ENCODE assay signal across 10 mouse cellular contexts in genomic region chr8:120506562-120506961, GRCm38 (mm10).
DNase-seq lines count a peak whose midpoint lies in the region; ATAC-seq and TF ChIP-seq lines count a peak whose summit lies in the region.
"Had no signal": no experiment of that assay in that cellular context is flagged by ENCODE, and none has a peak within 500 bp of the region (broad histone marks: within the 10 kb centered on the region; RNA-seq: fewer than 3 reads in every experiment).

No protein-coding gene starts in this region.

- 50% methylated on average over 2 of the region's 2 CpGs for WGBS in forebrain, embryonic 10.5 days
- WGBS in forebrain, embryonic 16.5 days = 47% methylated on average over 2 of the region's 2 CpGs
- 36% methylated on average over 2 of the region's 2 CpGs for WGBS in lung, adult 2 months
- 55% methylated on average over 2 of the region's 2 CpGs for WGBS in forebrain, embryonic 14.5 days
- 53% methylated on average over 2 of the region's 2 CpGs for WGBS in kidney, embryonic 16.5 days

- no peak for DNase-seq in forebrain, embryonic 10.5 days (ENCODE audit: extremely low spot score, low spot score)
- no peak for DNase-seq in lung, adult 2 months
- DNase-seq in lung, postnatal 4 days = no peak
- no peak for DNase-seq in forebrain, embryonic 14.5 days (ENCODE audit: low spot score)
- DNase-seq in T-cell, adult 2 months (ENCODE audit: low spot score) = no peak

- peaks cover 100% of the 10 kb centered on the region for H3K4me1 ChIP-seq in forebrain, embryonic 10.5 days
- H3K4me1 ChIP-seq in forebrain, embryonic 16.5 days (replicated peaks; ENCODE audit: control insufficient read depth, insufficient read depth, low read length) = peaks cover 88% of the 10 kb centered on the region
- peaks cover 37% of the 10 kb centered on the region for H3K4me1 ChIP-seq in lung, adult 2 months (ENCODE audit: control insufficient read depth, insufficient read depth, low read length)
- peaks cover 82% of the 10 kb centered on the region for H3K4me1 ChIP-seq in forebrain, embryonic 14.5 days (ENCODE audit: control insufficient read depth, insufficient read depth, low read length)
- H3K4me1 ChIP-seq in kidney, embryonic 16.5 days (ENCODE audit: insufficient read depth, low read length) = peaks cover 77% of the 10 kb centered on the region

- TF ChIP-seq POLR2A in lung, adult 2 months (IDR thresholded peaks at IDR 0.05; ENCODE audit: borderline replicate concordance, extremely low read depth, low read depth, low read length) = no peak

- H3K4me3 ChIP-seq in forebrain, embryonic 10.5 days = peak overlapping the region; percentile 46
- no peak overlapping the region for H3K4me3 ChIP-seq in forebrain, embryonic 16.5 days (replicated peaks; ENCODE audit: low read length)
- no peak overlapping the region for H3K4me3 ChIP-seq in lung, adult 2 months (replicated peaks; ENCODE audit: extremely low read depth, low read depth, low read length)
- no peak overlapping the region for H3K4me3 ChIP-seq in forebrain, embryonic 14.5 days (ENCODE audit: low read depth, low read length)
- H3K4me3 ChIP-seq in kidney, embryonic 16.5 days (ENCODE audit: low read length) = no peak overlapping the region
- H3K4me3 ChIP-seq: limb, embryonic 12.5 days had no signal

- H3K27me3 ChIP-seq in forebrain, embryonic 10.5 days (ENCODE audit: poor library complexity, severe bottlenecking) = peaks cover 83% of the 10 kb centered on the region
- no peaks in the 10 kb centered on the region for H3K27me3 ChIP-seq in forebrain, embryonic 16.5 days (replicated peaks; ENCODE audit: control insufficient read depth, insufficient read depth, low read length)
- no peaks in the 10 kb centered on the region for H3K27me3 ChIP-seq in forebrain, embryonic 14.5 days (replicated peaks; ENCODE audit: control insufficient read depth, insufficient read depth, low read length)
- no peaks in the 10 kb centered on the region for H3K27me3 ChIP-seq in kidney, embryonic 16.5 days (ENCODE audit: insufficient read depth, low read length)

- no peaks in the 10 kb centered on the region for H3K36me3 ChIP-seq in forebrain, embryonic 10.5 days (replicated peaks)
- H3K36me3 ChIP-seq in forebrain, embryonic 16.5 days (ENCODE audit: control insufficient read depth, insufficient read depth) = no peaks in the 10 kb centered on the region
- H3K36me3 ChIP-seq in forebrain, embryonic 14.5 days (ENCODE audit: control insufficient read depth, insufficient read depth, low read length) = no peaks in the 10 kb centered on the region
- H3K36me3 ChIP-seq in kidney, embryonic 16.5 days (ENCODE audit: insufficient read depth, low read length) = no peaks in the 10 kb centered on the region
- H3K36me3 ChIP-seq: limb, embryonic 12.5 days had no signal

- peak overlapping the region; percentile 82 for H3K27ac ChIP-seq in forebrain, embryonic 10.5 days
- no peak overlapping the region for H3K27ac ChIP-seq in forebrain, embryonic 16.5 days (ENCODE audit: low read length)
- H3K27ac ChIP-seq in forebrain, embryonic 14.5 days (ENCODE audit: low read depth, low read length) = peak overlapping the region; percentile 87; the same call in 1 of the 2 replicates
- H3K27ac ChIP-seq in kidney, embryonic 16.5 days (ENCODE audit: low read length) = no peak overlapping the region

- peak; percentile 64 for TF ChIP-seq CTCF in lung, adult 2 months (IDR thresholded peaks at IDR 0.05; ENCODE audit: insufficient read depth, low read length)

- H3K9me3 ChIP-seq in forebrain, embryonic 10.5 days = no peaks in the 10 kb centered on the region
- no peaks in the 10 kb centered on the region for H3K9me3 ChIP-seq in forebrain, embryonic 16.5 days (ENCODE audit: control insufficient read depth, low read length)
- no peaks in the 10 kb centered on the region for H3K9me3 ChIP-seq in forebrain, embryonic 14.5 days (replicated peaks; ENCODE audit: control insufficient read depth, low read length)
- no peaks in the 10 kb centered on the region for H3K9me3 ChIP-seq in kidney, embryonic 16.5 days (ENCODE audit: low read length)
- H3K9me3 ChIP-seq: limb, embryonic 12.5 days had no signal

- no peak overlapping the region for H3K4me2 ChIP-seq in forebrain, embryonic 16.5 days (ENCODE audit: low read length)
- H3K4me2 ChIP-seq in forebrain, embryonic 14.5 days (ENCODE audit: low read length) = no peak overlapping the region
- no peak overlapping the region for H3K4me2 ChIP-seq in kidney, embryonic 16.5 days (replicated peaks; ENCODE audit: low read depth, low read length)

- no peak overlapping the region for H3K9ac ChIP-seq in forebrain, embryonic 16.5 days (replicated peaks; ENCODE audit: low read depth, low read length)
- H3K9ac ChIP-seq in forebrain, embryonic 14.5 days (ENCODE audit: low read length) = 0 out of 2 replicates have a peak overlapping the region, but pooled peaks have one; percentile 5
- no peak overlapping the region for H3K9ac ChIP-seq in kidney, embryonic 16.5 days (replicated peaks; ENCODE audit: low read length)
- H3K9ac ChIP-seq: limb, embryonic 12.5 days had no signal

- ATAC-seq in forebrain, embryonic 16.5 days = no peak
- no peak for ATAC-seq in forebrain, embryonic 14.5 days
- 0 out of 2 replicates have a peak, but pooled peaks have one; percentile 25 for ATAC-seq in monocyte, adult 5-6 weeks (replicated peaks; ENCODE audit: insufficient number of reproducible peaks, low FRiP score, low TSS enrichment, poor library complexity, severe bottlenecking)
- ATAC-seq in kidney, embryonic 16.5 days (ENCODE audit: low FRiP score, low TSS enrichment) = no peak
- ATAC-seq: inflammation-experienced regulatory T-cells, adult 6 months had no signal

Comparison
In these comparisons a context has a peak if more than half of its experiments do, and no peak if none do; other contexts are left out.
1. H3K27ac ChIP-seq: peak in forebrain, embryonic 10.5 days (single experiment) and forebrain, embryonic 14.5 days (single experiment); none in forebrain, embryonic 16.5 days (single experiment) and kidney, embryonic 16.5 days (single experiment).